Mouse (Mus musculus) mouse trophoblast stem cell (cell line): Measurements from ENCODE around the gene Rbm20.

Experiments used
- in situ Hi-C, 2 experiments: fragments of 300-500 bp; cut with MseI, MboI; formaldehyde crosslinking; loops; 2 replicates in 1 of 2; 3 replicates in 1 of 2; pipeline ENCODE4 v1.15.1; 2025

Gene Rbm20

DNA sequence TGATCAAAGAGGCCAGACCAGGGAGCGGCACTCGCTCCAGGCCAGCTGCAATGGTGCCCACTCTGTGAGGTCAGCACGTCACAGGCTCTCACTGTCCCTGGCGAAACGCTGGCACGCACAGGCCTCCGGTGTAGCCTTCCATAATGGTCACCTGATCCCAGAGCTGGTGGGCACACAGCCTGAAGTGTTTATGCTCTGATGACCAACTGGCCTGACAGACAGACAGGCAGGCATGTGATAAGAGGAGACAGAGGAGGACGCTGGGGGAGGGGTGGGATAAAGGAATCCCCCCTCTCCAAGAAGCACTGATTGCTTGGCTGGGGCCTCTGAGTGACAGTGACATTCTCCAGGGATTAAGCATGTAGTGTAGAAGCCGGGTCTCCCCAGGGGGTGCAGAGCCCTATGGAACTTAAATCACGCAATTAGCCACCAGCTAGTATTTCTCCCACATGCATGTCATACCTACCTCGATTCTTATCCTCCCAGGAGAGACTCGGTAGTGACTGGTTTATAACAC lies 6.4 kb upstream of the Rbm20 start:
- in situ Hi-C loops: no loop called here

DNA sequence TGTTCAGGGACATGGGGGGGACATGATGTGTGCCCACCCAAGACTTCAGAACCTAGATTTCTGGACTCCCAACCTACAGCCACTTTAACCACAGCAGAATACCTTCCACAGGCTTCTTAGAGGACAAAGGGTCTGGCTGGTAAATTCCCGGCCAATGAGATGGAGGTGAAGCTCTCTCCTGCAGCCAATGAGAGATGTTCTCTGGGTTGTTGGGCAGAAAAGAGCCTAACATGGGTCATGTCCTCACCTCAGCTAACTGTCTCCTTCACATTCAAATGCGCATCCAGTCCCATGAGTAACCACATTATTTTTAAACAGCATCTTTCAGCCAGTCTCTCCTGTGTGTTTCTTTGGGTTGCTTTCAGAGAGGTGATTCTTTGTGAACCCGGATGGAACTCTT lies 5.7 kb upstream of the Rbm20 start:
- in situ Hi-C loops: no loop called here

DNA sequence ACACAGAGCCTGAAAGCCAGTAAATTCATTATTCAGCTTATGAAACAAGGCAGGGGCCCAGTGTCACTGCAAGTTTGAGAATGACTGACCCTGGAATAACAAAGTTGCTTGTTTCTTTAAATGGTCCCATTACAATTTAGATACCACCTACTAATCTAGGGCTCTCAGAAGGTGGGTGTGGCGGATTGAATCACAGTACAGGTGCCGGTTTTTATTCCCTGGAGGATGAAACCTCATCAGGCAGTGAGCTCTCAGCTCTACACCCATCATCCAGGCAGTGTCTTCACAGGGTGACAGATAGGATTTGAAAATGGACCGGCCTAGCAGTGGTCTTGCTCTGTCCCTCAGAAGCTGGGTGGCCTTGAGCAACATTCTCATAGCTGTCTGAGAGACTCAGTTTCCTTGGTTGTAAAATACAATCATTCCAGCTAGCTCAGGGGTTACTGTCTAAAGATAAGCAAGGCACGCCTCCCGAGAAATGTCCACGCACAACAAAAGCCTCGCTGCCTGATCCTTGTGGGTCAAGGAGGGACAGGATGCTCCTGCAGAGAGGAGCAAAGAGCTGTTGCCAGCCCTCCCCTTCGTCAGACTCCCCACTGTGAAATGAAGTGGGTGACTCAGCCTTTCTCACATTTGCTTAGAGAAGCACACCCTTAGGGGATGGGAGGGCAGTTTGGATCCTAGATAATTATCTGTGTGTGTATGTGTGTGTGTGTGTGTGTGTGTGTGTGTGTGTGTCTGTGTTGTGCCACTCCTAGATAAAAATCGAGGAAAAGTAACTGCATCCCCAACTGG lies 2.8 kb upstream of the Rbm20 start:
- in situ Hi-C loops: no loop called here

DNA sequence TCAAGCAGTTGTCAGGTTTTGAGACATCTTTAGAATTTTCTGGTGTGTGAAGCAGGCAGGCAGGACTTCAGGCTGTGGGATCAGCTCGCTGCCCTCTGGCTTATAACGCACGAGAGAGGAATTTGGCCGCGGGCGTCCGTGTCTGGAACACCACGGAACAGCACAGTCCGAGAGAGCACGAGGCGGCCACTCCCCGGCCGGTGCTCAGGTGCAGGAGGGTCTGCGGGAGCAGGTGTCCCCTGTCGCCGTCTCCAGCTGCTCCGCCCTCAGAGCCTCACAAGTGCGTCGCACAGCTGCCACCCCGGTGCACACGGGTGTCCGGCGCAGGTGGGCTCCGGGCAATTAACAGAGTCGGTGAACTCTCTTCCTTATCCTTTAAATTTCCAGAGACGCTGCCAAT lies 878 bp upstream of the Rbm20 start:
- in situ Hi-C loops: no loop called here

DNA sequence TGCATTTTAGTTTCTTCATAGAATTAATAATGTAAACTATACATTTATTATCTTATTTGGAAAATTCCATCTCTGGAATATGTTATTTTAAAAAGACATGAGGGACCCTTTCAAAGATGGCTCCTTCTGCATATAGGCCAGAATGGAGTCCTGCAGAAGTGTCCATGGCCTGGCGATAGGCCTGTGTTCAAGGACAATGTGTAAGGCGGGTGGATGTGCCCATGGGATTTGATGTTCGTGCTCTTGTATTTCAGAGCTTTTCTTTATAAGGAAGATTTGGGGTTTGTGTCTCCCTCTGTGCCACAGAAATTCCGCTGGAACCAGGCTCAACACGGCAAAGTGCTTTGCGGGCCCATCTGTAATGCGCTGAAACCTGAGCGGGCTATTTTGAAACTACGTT lies 2.1 kb downstream of the Rbm20 start:
- in situ Hi-C loops: no loop called here

DNA sequence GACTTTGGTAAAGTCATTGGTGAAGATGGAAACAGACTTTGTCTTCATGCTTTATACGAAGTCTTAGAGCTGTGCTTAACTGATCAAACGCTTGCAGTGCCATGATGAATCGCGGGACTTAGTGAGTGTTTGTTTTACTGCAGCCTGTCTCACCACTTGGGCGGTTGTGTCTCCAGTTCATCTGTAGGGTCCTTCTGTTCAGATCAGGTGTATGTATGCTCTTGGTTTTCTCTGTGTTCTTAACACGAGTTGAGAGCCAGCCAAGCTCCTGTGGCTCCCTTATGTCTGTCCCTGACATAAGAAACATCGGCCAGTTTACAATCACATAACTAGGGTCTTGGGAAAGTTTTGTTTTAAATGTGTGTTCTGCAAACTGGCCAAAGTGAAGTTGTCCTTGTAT lies 2.9 kb downstream of the Rbm20 start:
- in situ Hi-C loops: no loop called here

DNA sequence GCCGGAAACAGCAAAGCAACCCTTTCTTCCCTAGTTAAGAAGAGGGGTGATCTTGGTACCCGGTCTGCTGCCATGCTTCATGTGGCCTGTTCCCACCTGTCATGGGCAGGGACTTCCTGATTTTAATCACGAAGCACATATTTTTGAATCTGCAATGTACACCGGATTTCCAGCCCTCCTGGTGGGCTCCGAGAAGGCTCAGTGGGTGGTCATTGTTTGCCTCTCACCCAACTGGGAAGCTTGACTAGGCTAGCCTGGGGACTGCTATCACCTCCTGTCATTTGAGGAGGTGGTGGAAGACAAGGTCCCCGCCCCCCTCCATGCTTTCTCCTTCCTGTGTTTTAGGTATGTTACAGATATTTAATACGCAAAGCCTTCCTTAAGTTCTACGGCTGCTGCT lies 5.3 kb downstream of the Rbm20 start:
- in situ Hi-C loops: no loop called here

DNA sequence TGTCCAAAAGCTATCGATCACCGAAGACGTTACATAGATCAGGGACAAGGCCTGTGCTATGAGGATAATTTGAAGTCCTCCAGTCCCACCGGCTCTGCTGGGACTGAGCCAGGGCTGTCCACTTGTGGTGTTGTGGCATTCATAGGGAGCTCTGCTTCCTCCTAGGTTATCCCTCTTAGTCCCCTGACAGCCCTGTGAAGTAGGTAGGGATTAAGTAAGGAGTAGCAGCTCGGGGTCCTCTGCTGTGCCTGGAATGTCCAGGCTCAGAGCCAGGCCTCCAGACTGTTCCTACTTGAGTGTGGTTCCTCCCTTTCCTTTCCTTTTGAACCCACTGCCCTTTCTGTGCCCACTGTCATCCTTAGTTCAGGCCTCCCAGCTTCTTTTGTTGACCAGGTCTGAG lies 10.5 kb downstream of the Rbm20 start:
- in situ Hi-C loops: no loop called here

DNA sequence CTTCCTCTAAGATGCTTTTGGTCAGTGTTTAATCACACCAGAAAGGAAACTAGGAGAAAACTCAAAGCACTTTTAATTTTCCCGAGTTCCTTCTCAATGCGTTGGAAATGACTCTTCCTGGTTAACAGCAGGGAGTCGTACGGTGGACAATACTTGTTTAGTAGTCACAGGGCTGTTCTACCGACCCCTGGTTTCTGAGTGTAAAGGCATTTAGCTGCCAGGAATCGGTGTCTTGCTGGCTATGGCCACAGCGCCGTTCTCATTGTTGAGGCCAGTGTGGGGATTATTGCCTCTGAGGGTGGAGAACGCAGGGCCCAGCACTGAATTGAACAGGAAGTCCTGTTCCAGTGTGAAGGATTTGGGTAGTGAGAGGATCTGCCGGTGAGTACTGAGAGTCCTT lies 13.7 kb downstream of the Rbm20 start:
- in situ Hi-C loops: no loop called here

DNA sequence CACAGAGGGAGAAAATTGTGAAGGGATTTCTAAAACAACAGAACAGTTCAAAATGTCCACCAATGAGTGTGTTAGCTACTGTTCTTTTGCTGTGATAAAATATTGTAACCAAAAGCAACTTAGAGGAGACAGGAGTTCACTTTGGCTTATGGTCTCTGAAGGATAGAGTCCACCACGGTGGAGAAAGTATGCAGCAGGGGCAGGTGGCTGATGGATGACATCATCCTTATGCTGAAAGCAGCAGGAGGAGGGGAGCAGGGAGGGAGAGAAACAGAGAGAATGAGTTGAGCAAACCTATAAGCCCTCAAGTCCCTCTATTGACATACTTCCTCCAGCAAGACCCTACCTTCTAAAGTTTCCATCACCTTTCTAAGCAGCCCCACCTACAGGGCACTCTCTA lies 16.9 kb downstream of the Rbm20 start:
- in situ Hi-C loops: no loop called here

DNA sequence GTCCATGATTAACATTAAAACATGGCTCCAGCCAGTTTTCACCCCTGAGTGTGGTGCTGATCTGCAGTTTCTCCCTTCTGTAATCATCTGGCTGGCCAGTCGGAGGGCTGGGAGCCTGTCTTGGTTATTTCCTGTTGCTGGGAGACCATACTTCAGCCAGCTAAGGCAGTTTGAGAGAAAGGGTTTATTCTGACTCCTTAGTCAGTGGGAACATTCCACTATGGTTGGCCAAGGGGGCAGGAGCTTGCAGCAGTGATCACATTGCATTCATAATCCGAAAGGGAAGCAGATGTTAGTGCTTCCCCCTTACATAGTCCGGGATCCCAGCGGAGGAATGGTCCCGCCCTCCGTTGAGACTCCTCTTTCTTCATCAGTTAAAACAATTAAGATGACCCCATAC lies 19.0 kb downstream of the Rbm20 start:
- in situ Hi-C loops: no loop called here

DNA sequence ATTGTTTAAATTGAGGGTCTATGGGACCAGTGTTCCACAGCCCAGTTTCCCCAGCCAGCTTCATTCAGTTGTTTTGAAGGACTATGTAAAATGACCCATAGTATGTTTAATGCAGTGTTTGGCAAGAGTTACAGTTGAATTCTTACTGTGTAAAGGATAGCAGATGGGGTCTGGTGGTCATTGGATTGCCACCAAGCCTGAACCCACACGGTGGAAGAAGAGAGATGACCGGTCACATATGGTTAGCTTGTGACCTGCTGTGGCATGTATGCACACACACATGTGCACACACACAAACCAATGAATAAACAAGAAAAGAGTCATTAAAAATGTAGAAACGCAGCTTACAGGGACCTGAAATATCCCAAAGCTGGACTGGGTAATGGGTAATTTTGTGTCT lies 19.5 kb downstream of the Rbm20 start:
- in situ Hi-C loops: no loop called here

DNA sequence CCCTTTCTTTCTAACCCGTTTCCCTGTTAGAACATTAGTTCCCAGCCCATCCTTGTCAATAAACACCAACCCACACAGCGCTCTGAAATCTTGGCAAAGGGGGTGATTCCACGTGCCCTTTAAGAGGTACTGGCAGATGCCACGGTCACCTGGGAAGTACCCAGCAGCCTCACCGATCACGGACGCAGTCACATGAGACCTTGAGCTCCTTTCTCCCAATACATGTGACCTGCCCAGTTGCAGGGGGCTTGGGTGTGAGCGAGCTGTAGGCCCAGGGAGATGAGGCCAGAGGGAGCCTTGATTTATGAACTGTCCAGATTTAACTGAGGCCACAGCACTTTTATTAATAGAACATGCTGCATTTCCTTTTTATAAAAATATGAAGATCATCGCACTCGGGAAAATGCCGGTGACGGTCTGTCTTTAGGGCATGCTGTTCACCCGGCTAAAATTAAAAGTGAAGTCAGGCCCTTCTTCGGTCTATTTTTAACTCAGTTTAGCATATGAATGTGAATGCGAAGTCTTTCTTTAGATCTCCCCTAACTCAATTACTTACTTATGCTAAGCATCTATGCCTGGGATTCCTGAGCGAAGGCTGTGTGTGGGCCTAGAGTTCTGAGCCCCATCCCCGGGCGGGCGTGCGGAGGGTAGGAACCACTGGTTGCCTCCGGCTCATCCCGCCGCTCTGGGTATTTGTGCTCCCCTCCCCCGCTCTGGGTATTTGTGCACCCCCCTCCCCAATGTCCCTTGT lies 20.4 kb downstream of the Rbm20 start:
- in situ Hi-C loops: no loop called here

DNA sequence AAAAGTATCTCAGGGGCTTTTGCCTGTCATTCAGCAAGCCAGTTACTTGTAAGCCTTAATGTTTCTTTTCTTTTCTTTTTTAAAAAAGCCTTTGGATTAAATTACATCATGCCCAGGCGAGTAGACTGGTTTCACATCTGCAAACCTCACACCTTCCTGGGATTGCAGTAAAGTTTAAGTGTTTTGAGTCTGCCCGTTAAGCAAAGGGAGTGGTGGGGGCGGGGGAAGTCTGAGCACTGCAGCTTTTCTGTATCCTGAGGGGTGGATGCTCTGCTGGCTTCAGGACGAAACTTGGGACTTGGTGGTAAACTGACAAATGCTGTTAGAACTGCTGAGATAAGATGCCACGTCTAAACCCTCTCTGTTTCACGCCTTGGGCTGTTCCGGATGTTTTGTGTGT lies 22.6 kb downstream of the Rbm20 start:
- in situ Hi-C loops: no loop called here

DNA sequence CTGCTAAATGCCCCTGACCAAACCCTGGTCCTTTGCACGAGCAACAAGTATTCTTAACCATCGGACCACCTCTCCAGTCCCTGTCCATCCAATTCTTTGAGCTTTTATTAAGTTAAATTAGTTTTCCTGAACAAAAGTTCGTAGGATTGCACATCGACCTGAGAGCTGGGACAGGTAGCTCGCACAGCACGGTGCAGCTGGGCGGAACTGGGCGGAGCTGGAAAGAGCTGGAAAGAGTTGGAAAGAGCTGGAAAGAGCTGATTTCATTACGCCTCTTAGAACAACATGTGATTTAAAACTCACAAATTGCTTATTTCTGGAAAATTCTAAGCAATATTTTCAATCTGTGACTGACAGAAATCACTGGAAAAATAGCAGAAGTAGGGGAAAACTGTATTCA lies 24.3 kb downstream of the Rbm20 start:
- in situ Hi-C loops: no loop called here

DNA sequence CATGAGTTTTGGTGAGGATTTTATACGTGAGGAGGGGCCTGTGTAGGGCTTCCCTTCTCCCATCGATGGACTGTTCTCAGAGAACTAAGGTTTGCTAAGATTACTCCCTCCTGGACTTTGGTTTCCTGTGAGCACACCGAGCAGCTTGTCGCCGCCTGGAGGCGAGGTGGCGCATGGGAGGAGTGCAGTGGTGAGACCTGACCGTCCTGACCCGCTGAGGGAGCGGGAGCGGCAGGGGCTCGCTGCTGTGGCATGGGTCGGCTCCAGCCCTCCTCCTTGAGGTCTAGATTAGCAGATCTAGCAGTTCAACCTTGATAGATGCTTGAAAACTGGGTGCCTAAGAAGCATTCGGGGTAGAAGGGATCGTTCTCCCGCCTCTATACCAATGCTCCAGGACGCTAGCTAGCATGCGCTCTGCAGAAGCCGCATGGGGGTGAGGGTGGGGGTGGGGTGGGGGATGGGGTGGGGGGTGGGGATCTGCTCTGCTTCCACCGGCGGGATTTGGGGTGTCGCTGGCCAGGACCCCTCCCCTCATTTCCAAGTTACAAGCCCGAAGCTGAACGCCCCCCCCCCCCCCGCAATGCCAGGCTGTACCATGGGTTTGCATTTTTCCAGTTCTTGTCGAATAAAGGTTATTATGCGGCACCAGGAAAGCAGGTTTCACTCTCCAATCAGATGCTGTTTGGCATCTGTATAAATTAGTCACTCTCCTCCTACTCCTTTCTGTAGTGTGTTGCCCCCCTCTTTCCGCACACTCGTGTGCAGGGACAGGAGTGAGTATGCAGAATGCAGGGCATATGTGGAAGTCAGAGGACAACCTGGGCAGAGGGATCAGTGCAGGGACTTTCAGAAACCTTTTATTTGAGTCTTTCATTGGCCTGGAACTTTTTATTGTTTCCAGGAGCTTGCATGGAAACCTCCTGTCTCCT lies 28.1 kb downstream of the Rbm20 start:
- in situ Hi-C loops: no loop called here

DNA sequence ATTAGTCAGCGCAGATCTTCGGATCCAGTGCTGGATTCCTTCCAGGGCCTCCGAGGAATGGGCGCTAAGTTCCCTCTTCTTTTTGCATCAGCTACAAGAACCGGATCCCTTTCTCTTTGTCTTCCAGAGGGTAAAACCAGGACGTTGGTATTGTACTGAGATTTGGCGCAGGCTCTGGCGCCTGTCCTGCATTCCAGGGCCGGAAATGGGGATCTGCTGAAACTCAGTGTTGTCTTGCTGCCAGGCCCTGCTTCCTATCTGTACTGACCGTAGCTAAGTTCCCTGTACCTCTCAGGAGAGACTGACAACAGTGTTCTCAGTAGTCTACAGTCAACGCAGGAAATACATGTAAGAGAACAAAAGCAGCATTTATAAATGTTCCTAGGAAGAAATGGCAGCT lies 31.3 kb downstream of the Rbm20 start:
- in situ Hi-C loops: no loop called here

DNA sequence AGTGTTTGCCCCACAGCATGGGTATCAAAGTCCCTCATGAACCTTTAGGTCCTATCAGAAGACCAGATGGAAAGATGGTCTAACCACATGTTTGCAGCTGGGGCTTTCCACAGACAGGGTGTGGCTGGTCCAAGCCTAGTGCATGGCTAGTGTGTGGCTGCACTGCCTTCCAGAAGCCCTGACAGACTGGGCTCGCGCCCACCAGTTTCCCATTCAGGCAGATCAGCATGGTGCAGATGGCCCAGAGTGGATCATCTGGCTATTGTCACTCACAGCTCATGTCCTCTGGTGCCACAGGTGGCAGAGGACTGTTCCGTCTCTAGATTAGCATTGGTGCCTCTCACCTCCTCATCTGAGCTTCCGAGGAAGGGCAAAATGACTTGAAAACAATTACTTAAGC lies 33.8 kb downstream of the Rbm20 start:
- in situ Hi-C loops: no loop called here

DNA sequence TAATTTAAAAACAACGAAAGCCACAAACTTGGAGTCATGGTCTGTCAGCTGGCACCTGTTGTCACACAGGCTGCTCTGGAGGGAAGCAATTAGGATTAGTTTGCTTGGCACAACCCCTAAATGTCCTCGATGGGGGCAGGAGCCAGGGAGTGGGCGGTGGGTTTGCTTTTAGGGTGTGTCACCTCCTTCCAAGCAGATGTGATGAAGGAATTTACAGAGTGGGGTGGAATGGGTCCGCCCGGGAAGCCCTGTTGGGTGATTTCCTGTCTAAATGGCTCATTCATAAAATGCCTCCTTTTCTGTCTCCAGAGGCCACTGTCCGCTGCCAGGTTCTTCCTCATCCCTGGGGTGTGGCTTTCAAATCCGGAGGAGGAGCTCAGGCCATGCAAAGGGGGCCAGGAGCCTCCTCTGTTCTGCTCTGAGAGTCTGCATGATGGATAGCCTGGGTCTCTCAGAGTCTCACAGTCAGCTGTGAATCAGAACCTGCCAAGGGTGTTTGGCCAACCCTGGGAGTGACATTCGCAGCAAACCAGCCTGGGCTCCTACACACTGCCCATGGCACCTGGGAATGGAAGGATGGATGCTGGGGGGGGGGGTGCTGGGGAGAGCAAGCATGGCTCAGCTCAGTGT lies 34.3 kb downstream of the Rbm20 start:
- in situ Hi-C loops: no loop called here

DNA sequence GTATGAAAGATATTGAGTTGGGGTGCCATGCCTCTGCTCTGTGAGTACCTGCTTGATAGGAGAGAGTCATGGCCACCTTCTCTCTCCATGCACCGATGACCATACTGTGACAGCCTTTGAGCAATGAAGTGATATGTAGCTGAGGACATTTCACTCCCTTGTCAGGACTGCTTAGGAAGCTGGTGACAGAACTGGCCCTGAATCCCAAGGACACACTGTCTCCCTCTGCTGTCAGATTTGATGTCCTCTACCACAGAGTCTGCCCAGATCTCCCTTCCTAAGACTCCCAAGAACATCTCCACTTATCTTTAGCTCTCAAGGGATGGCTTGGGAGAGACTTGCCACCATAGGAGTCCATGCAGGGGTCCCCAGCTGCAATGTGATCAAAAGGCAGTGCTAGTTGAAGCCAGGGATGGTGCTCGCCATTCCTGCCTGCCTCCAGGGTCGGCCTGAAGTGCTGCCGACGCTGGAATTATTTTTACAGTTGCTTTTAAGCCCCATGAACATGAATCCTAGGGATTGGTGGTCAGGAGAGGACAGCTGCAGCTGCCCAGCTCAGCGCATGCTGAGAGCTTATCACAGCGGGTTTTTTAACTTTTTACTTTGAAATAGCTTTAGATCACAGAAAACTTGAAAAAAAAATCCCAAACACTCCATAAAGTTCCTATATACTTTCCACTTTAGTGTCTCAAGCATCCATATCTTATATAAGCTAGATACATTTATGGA lies 35.4 kb downstream of the Rbm20 start:
- in situ Hi-C loops: no loop called here

DNA sequence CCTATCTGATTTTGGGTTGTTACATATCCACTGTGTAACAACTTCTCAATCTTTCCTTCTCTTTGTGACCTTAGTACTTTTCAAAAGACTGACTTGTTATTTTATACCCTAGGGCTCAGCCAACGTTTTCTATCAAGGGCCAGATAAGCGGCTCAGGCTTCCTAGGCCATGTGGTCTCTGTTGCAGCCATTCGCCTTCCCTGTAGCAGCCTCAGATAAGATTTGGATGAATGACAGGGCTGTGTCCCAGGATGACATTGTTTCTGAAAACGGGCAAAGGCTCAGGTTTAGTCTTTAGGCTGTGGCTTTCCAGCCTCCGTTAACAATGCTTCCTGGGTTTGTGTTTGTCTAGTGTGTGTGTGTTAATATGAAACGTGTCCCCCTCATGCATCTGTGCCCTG lies 36.3 kb downstream of the Rbm20 start:
- in situ Hi-C loops: no loop called here
